Mouse (Mus musculus) cerebellum, postnatal 4 days (tissue): ENCODE measurements at regions not wholly inside any gene's neighbourhood (a gene's known extent, or its start where the extent isn't known, plus 50 kb on each side); places are given as distances from the start of the nearest gene placed in this dataset.

Experiments
- DNase-seq, 2 experiments: peaks; one replicate each; pipeline ENCODE4 v3.0.0; 2022; ENCODE audit warnings: low spot score in 2 of 2, mixed read lengths in 1 of 2

- no peak for DNase-seq
Observed at GRCm38 (mm10) chr4:68382007-68382406, 572.2 kb downstream of the Brinp1 start.

- no peak for DNase-seq
Observed at GRCm38 (mm10) chr4:68367983-68368382, 586.2 kb downstream of the Brinp1 start.

DNA sequence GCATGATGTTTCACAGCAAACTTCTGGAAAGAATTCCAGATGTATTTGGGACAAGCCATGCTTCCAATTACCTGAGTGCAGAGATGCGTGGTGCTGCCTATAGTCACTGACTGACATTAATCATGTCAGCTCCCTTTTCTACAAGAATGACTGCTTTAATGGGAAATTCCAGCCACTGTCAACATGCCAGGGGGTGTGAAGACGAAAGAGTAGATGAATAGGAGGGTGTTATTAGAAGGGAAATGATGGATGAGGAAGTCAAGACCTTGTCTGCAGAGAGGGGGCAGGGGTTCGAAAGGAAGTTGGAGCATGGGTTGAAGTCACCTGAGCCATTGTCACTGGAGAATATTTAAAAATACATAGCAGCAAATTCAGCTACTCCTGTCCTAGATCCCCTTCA is 634.6 kb downstream of the Brinp1 start:
- DNase-seq, result no peak

DNA sequence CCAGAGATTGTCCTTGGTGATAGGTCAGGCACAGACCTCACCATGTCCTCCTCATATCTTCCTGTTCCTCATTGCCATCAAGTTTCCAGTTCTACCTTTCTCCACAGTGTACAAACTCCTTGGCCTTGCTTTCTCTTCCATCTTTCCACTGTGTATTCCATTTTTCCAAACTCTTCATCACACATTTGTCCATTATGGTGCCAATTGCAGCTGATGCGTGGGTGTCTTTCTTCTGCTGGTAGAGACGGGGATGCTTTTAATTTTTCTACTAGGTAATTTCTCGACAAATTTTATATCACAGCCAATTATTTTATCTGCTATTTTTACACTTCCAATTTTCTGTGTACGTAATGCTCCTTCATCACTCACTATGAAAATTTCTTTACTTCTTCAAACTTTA is 641.4 kb downstream of the Brinp1 start:
- DNase-seq, result no peak

- DNase-seq, result no peak
Observed at GRCm38 (mm10) chr4:68284845-68285244, 669.4 kb downstream of the Brinp1 start.

DNA sequence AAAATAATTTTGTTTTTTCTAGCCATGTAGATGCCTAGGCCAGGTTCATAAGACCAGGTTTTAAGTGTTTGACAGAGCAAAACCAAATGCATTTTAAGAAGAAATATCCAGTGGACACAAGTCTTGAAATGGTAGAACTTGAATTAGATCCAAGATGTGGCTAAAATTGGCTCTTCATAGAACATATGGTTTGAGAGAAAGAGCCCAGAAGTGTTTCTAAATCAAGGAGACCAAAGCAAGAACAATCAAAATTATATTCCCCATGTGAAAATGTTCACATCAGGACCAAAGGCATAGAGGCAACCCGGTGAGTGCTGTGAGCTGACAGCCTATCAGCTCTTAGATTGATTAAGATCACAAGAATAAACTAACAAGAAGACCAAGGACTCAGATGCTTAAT is 673.3 kb downstream of the Brinp1 start:
- no peak for DNase-seq

DNA sequence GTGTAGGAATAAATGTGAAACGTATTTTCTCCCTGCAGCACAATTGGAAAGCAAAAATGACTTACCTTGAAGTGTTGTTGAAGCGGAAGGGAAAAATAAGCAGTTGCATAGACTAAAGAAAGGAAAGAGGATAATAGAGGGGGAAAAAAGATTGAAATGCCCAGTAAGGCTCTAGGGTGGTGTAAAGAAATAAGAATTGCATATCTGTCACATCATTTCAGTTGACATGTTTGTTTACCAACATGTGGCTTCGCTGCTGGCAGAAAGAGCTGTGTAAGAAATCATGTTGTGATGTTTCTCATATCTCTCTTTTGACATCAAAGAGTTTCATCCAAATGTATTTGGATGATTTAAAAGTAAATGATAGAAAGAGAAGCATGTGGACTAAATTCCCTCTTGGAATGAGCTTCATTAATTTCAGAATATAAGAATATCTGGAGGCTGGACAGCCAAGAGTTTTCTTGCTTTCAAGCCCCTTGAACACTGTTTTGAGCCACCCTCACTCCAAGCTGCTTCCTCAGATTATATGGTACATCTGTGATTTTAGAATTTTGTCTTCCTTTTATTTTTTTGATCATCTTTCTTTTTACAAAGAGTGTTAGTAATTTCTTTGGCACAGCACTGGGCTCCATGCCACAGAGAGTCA is 679.0 kb downstream of the Brinp1 start:
- DNase-seq, result no peak
